Mouse (Mus musculus) bone marrow macrophage, adult 2 months (primary cell): ENCODE measurements around the gene Sytl3.

Experiments used
- CTCF ChIP-seq: IDR thresholded peaks from 2 replicates; pipeline ENCODE4 v1.5.1; 2012; ENCODE audit warnings: low read depth, mild to moderate bottlenecking, low read length, moderate library complexity
- POLR2A ChIP-seq: IDR thresholded peaks from 2 replicates; pipeline ENCODE4 v1.6.1; 2012; ENCODE audit warnings: mild to moderate bottlenecking, low read depth, low read length, borderline replicate concordance

DNA sequence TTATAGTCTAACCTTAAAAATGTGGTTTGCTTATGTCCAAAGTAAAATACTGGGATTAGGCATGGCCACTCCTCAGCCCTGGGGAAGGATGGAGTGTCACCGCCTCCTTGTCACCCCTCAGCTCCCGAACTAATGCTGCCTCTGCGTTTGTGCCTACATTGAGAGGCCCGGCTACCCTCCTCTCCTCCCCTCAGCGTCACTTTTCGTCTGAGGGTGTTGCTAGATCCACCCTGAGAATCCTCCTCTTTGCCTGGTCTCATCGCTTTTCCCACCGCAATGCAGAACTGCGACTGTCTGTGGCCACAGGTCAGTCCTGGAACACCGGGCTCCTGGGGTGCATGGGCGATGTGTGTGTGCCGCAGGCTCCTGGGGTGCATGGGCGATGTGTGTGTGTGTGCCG is 86.0 kb downstream of the Sytl3 start:
- TF ChIP-seq POLR2A (no peak), CTCF (no peak)
